Mouse (Mus musculus) adrenal gland, postnatal 4 days (tissue): ENCODE results near the gene Tdp2. TPM values are rescaled to one million over a fixed set of nuclear protein-coding genes. Genes with fewer than 3 reads are reported as not detected.

Experiments
- DNase-seq, 2 experiments: peaks; one replicate each; pipeline ENCODE4 v3.0.0; 2021 to 2022; ENCODE audit warnings: low spot score in 2 of 2, mixed read lengths in 2 of 2
- total RNA-seq, 2 experiments: library from RNA; stranded (reverse); gene quantifications; 2 replicates each; pipeline ENCODE4 v1.2.3; 2021

Tdp2 gene
- total RNA-seq, 2 experiments from 2014 or later, result 39.4 to 40.7 TPM

DNA sequence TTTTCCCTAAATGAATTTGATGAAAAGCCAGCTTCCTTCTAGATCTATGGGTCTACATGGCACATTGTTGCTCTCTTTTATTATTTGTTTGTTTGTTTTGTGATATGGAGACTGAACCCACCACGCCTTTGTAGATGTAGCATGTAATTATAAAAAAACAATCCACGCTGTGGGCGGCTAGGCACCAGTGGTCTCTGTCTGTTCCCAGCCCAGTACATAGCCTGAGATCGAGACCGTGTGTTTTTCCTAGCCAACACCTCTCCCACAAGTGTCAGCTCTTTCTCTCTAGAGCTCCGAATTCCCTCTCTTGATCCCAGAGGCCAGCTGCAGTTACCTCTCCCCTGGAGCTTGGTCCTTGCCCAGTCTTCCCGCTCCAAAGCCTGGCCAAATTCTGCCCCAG, 36.8 kb downstream of the Tdp2 start:
- no peak for DNase-seq

DNA sequence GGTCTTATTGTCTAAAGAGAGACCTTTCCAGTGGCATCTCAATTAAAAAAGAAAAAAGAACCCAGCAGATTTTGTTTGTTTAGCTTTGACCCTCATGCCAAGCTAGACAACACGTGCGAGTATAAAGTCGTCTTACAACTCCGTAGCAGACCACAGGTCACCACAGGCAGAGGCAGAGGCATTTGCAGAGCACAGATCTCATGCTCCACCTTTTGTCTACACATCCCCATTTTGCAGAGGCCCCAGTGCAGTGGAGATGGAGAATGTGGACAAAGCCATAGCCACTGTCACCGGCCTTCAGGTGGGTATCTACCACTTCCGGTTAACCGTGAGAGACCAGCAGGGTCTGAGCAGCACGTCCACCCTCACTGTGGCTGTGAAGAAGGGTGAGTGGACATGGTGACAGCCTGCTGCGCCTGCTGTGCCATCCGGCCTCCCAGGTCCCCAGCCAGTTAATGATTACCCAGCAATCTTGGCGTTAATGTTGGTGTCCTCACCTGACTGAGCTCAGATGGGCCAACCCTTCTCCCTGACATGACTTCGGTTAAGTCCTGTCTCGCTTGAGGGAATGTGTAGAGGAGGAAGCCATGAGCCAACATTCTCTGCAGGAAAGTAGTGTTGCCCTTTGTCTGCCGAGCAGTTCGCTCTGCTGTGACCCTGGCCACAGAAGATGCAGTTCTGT, 48.0 kb downstream of the Tdp2 start:
- no peak for DNase-seq

DNA sequence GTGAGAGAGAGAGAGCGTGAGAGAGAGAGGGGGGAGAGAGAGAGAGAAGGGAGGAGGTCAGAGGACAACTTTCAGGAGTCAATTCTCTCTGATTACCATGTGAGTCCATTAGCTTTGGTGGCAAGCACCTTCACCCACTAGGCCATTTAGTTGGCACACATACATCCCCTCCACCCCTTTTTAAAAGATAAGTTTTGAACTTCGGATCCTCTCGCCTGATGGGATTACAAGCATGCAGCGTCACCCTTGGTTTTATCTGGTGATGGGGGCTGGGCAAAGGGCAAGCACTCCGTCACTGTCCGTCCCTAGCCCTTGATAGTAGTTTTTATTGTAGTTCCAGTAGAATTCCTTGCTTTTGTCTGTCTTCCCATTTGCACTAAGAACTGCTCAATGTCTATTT, 48.7 kb downstream of the Tdp2 start:
- DNase-seq, result no peak

DNA sequence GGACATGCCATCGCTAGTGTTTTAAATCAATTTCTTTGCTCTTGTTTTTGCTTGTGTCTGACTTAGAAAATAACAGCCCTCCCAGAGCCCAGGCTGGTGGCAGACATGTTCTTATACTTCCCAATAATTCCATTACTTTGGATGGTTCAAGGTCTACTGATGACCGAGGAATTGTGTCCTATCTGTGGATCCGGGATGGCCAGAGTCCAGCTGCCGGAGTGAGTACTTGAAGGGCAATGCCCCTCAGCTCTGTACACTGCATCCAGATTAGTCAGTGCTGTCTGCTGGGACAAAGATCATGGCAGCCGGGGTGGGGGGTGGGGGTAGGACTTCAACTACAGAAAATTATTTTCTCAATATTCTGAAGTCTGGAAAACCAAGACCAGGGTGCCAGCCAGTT, 49.2 kb downstream of the Tdp2 start:
- no peak for DNase-seq

DNA sequence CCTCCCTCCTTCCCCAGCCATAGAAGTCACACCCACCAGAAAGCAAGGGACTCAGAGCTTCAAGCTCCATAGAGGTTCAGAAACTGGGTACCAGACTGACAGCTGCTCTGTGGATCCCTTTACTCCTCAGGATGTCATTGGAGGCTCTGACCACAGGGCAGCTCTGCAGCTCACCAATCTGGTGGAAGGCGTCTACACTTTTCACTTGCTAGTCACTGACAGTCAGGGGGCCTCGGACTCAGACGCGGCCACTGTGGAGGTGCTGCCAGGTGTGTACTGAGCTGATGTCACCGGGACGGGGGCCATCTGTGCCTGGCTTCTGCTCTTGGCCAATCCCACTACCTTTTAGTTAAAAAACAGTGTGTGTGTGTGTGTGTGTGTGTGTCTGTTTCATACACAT, 50.9 kb downstream of the Tdp2 start:
- no peak for DNase-seq

DNA sequence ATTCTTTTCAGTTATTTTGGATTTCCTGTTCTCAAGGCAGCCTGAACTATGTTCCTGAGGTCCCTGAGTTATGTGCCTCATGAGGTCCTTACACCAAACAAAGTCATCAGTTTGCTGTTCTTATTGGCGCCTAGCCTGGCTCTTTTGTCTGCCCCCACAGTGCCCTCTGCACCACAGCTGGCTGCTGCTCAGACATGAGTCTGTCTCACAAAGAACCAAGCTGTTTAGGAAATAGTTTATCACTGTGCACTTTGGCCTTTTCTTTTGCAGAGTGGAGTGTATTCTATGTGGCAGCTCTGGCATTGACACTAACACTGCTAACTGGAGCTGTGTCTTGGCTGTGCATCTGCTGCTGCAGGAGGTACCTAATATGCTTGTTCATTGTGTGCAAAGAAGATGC, 58.1 kb downstream of the Tdp2 start:
- DNase-seq, result no peak

Other genes with a start within 250 kb of the Tdp2 start
- gene Ripor2, start 249.5 kb upstream of the Tdp2 start, total RNA-seq, result 1 to 10 TPM; 9.1 to 9.7 TPM
- not detected for gene Armh2, start 90.4 kb upstream of the Tdp2 start, total RNA-seq
- 10 to 100 TPM; 29.1 to 31.7 TPM for gene Gmnn, start 69.8 kb upstream of the Tdp2 start, total RNA-seq
- 100 to 1,000 TPM; 169 to 181 TPM for gene BC005537, start 30.0 kb upstream of the Tdp2 start, total RNA-seq
- gene Acot13, start 139 bp upstream of the Tdp2 start, total RNA-seq, result 10 to 100 TPM; 49.6 to 58.0 TPM
- gene D130043K22Rik, start 13.5 kb downstream of the Tdp2 start, total RNA-seq, result 1 to 10 TPM; 1.0 to 1.6 TPM
- gene Aldh5a1, start 106.0 kb downstream of the Tdp2 start, total RNA-seq, result 10 to 100 TPM; 20.3 to 22.0 TPM
- gene Gpld1, start 111.5 kb downstream of the Tdp2 start, total RNA-seq, result 10 to 100 TPM in 1 of 2 experiments, 1 to 10 TPM in 1; 2.9 to 13.4 TPM
- 10 to 100 TPM; 57.5 to 74.4 TPM for gene Mrs2, start 188.7 kb downstream of the Tdp2 start, total RNA-seq
- 10 to 100 TPM in 1 of 2 experiments, under 1 TPM in 1; 0.79 to 20.8 TPM for gene Dcdc2a, start 224.3 kb downstream of the Tdp2 start, total RNA-seq